Mouse (Mus musculus) lung, adult 2 months (tissue): ENCODE measurements around the gene Gm36028.

Source experiments
- CTCF ChIP-seq: fragments of 200-500 bp; IDR thresholded peaks from 2 replicates; pipeline ENCODE4 v1.5.1; 2011; ENCODE audit warnings: mild to moderate bottlenecking, low read length, control low read depth; ENCODE audit not compliant: insufficient read depth
- POLR2A ChIP-seq: fragments of 200-500 bp; IDR thresholded peaks from 2 replicates; pipeline ENCODE4 v1.6.1; 2011; ENCODE audit warnings: low read depth, mild to moderate bottlenecking, control low read depth, low read length, borderline replicate concordance; ENCODE audit errors: extremely low read depth

GRCm38 (mm10) chr16:37807269-37807668, 53.7 kb downstream of the Gm36028 start:
- TF ChIP-seq POLR2A (no peak), CTCF (no peak)
